Mouse (Mus musculus) neutrophil, adult 5-6 weeks (primary cell): ENCODE data around the gene Slc26a9. TPM values are rescaled to one million over a fixed set of nuclear protein-coding genes. Genes with fewer than 3 reads are reported as not detected.

Source experiments
- ATAC-seq: fragments of 151-379, 151-347 bp; 2 replicates; pipeline ENCODE4 v1.8.0; 2017; ENCODE audit warnings: mild to moderate bottlenecking, moderate TSS enrichment; ENCODE audit not compliant: insufficient number of reproducible peaks, poor library complexity, low FRiP score, severe bottlenecking; ENCODE audit errors: extremely low read depth
- total RNA-seq: library from RNA; stranded (forward); fragments of 200-1000 nt; gene quantifications from 2 replicates; pipeline ENCODE4 v1.2.3, GENCODE M21; 2017

The Slc26a9 gene
- total RNA-seq, 1 experiment from 2014 or later: not detected

DNA sequence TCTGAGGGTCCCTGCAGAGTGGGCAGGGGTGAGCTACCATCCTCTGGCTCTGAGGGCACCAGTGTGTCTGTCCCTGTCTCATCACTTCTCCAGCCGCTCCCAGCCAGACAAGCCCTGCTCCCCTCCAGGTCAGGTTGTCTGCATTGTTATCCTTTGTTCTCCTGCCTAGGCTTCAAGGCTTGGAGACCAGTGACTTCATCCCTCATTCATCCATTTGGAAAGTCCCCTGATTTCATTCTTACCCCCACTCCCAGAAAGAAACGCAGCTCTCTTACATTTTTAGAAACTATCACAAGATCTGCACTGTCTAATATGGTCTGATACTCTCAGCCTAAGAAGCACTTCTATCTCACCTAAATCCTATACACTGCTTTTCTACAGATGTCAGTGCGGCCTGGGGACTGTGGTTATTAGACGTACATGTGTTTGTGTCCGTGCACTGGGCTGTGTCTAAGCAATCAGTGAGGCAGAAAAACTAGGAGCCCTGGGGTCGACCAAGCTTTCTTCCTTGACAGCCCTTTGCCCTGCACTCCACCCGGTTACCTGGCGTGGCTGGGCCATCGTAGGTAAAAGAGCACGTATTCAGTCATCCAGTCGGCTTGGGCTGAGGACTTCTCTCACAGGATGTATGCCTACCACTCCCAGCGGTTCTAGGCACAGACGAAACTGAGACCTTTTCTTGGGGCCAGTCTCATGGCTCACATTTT lies 10.2 kb upstream of the Slc26a9 start:
- no peak for ATAC-seq

- ATAC-seq: no peak
Observed at GRCm38 (mm10) chr1:131734657-131735273, 9.1 kb upstream of the Slc26a9 start.

DNA sequence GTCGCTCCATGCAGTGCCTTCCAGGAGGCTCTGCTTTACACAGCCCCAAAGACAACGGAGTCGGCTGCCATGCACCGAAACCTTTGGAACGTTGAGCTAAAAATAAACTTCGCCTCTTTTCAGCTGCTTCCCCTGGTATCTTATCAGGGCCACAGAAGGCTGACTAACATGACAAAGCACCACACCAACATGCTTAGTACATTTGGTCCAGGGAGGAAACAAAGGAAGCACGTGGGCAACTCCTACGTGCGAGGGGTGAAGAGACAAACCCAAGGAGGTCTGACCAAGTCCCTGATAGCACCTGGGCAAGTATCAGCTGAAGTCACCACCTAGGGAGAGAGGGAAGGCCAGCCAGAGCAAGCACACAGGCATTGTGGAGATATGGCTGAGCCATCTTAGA lies 7.3 kb upstream of the Slc26a9 start:
- no peak for ATAC-seq

GRCm38 (mm10) chr1:131737269-131737668 lies 6.6 kb upstream of the Slc26a9 start:
- no peak for ATAC-seq

GRCm38 (mm10) chr1:131738760-131739159 lies 5.1 kb upstream of the Slc26a9 start:
- no peak for ATAC-seq

GRCm38 (mm10) chr1:131739481-131740160 lies 4.2 kb upstream of the Slc26a9 start:
- no peak for ATAC-seq

GRCm38 (mm10) chr1:131745391-131745790 lies 1.6 kb downstream of the Slc26a9 start:
- no peak for ATAC-seq

DNA sequence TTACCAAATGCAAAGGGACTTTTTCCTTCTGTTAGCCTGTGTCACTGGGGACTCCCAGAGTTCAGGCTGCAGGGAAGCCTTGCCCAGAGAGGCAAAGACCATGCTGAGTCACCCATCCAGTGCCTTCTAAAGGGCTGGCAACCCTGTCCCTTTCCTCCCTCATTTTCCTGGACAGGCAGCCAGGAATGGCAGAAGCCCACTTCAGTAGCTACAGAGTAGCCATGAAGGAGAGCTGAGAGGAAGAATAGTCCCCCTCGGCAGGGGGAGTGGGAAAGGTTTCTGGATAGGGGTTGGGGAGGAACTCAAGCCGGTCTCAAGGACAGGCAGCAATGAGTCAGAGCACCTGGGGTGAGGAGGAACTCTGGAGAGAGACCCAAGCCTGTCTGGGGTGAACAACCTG lies 3.9 kb downstream of the Slc26a9 start:
- no peak for ATAC-seq

DNA sequence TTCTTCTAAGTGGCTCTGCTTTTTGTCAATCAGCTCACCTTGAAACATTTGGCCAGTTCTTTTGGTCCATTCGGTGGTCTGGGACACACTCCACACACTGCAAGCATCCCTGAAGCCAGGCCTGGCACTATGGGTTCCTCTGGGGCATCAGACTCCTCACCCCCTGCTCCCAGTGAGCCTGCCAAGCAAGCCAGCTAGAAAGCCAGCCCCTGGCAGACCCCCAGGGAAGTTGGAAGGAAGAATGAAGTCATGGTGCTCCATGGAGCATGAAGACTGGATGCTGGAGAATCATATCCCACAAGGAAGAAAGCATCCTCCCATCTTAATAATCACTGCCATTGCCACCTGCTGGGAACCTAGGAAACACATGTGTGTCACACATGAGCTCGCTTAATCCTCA lies 4.8 kb downstream of the Slc26a9 start:
- no peak for ATAC-seq

- ATAC-seq: no peak
Observed at GRCm38 (mm10) chr1:131749706-131750545, 6.1 kb downstream of the Slc26a9 start.

- ATAC-seq: no peak
Observed at GRCm38 (mm10) chr1:131751181-131751890, 7.5 kb downstream of the Slc26a9 start.

- ATAC-seq: no peak
Observed at GRCm38 (mm10) chr1:131751891-131752311, 8.1 kb downstream of the Slc26a9 start.

GRCm38 (mm10) chr1:131754212-131754829 lies 10.5 kb downstream of the Slc26a9 start:
- no peak for ATAC-seq

- ATAC-seq: no peak
Observed at GRCm38 (mm10) chr1:131754916-131755315, 11.1 kb downstream of the Slc26a9 start.

DNA sequence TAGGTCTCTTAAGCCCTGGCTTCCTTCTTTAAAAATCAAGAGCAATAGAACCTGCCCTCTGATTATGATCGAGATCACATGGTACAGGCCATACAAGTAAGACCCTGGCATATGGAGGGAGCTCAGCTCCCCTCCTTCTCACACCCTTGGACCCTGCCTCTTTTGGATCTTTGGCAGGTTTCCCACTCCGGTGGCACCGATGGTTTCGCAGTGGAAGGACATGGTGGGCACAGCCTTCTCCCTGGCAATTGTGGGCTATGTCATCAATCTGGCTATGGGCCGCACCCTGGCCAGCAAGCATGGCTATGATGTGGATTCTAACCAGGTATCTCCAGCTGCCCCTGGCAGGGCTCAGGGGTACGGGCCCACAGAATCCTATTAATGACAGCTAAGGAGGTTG lies 13.4 kb downstream of the Slc26a9 start:
- no peak for ATAC-seq

DNA sequence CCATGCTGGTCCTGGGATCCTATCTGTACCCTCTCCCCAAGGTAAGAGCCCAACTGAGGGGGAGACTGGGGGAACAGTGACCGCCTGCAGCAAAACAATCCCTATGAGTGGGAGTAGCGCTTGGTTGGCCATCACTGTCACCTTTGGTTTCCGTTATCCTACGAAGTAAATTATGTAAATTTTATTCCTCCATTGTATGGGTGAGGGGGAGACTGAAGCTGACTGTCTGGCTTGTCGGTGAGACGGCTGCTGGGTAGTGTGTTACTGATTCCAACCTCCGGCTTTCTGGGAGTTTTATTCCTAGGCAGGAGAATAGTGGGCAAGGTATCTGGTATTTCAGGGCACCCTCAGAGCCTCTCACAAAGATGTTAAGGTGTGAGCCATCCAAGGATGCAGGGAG lies 15.0 kb downstream of the Slc26a9 start:
- no peak for ATAC-seq

- ATAC-seq: no peak
Observed at GRCm38 (mm10) chr1:131759667-131760427, 16.0 kb downstream of the Slc26a9 start.

- no peak for ATAC-seq
Observed at GRCm38 (mm10) chr1:131760428-131760820, 16.6 kb downstream of the Slc26a9 start.
